Mouse (Mus musculus): ENCODE measurements around the gene Cytl1. TPM values are rescaled to one million over a fixed set of nuclear protein-coding genes. Genes with fewer than 3 reads are reported as not detected.

Gene Cytl1
- 0.24 and 0.27 TPM in 2 replicates for polyA plus RNA-seq (2015; fragmentation: Nextera tagmentation; extraction: Ambion mirVana)

DNA sequence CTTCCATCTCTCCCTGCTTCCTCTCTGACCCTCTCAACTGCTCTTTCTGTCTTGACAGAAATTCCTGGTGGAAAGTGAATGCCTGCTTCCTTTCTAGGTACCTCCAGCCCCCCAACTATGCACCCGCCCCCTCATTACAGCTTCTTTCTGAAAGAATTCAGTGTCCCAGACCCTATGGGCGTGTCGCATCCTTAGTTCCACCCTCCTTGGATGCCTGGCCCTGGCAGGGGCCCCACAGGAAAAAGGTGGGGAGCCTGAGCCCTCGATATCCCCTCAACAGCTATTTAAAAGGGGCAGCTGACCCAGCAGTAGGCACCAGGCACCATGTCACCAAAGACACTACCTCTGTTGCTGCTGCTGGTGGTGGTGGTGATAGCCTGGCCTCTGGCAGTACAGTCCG lies at the start of gene Cytl1:
Gene Cytl1 (plus strand): TSS at position 296 of the 400 bp plus-strand sequence.
- H3K9me3 ChIP-seq, result no peaks in the 10 kb centered on the region

DNA sequence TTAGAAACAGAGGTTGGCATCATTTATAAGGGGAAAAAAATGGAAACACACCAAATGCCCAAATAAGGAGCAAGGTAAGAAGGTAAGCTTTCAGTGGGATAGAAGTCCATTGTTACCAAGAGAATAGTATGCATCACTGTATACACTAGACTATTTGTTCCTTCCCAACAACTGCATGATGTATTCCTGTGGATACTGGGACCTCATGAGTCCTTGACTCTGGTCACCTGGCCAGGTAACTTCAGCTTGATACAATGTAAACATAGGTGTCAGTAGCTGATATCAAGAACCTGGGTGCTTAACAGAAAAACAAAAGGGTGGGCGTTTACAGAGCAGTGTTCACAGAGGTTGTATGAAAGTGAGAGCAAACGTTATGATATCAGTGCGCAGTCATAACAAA lies 42.6 kb upstream of the Cytl1 start:
- no peaks in the 10 kb centered on the region for H3K9me3 ChIP-seq
- H3K4me1 ChIP-seq, result peaks cover 10% of the 10 kb centered on the region; the same call in 1 of the 2 replicates
- H3K36me3 ChIP-seq (replicated peaks), result no peaks in the 10 kb centered on the region
- no peak overlapping the region for H3K27ac ChIP-seq
- no peak overlapping the region for H3K4me2 ChIP-seq
- no peak for ATAC-seq (replicated peaks)
- no peaks in the 10 kb centered on the region for H3K27me3 ChIP-seq (replicated peaks)
- H3K9ac ChIP-seq, result no peak overlapping the region
- no peak overlapping the region for H3K4me3 ChIP-seq
- 87% methylated on average over 3 of the region's 3 CpGs for WGBS

More for the DNA sequence above, at the start of gene Cytl1:
- Histone ChIP-seq H3K4me2 (no peak within 1 kb of the TSS), H3K4me1 (no peaks in the 10 kb centered on the region), H3K27me3 (replicated peaks) (no peaks in the 10 kb centered on the region), H3K36me3 (replicated peaks) (no peaks in the 10 kb centered on the region), H3K9ac (no peak within 1 kb of the TSS), H3K4me3 (no peak within 1 kb of the TSS), H3K27ac (no peak within 1 kb of the TSS)
- ATAC-seq (replicated peaks), result no peak
- WGBS, result 57% methylated on average over 5 of the region's 5 CpGs

DNA sequence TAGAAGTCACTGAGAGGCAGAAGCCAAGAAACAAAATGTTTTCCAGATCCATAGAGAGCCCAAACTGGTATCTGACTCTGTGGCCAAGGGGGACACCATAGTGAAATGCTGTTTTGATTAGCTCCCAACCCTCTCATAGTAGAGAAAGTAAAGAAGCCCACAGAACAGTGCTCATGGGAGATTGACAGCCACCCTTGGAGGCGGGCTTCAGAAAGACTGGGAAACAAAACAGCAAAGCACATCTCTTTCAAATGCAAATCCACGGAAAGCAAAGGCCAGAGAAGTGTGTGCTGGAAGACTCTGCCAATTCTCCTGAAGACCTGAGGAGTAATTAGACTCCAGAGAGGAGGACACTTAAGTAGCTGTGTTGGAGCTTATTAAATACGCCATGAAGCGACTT lies 39.5 kb upstream of the Cytl1 start:
- Histone ChIP-seq H3K36me3 (replicated peaks) (no peaks in the 10 kb centered on the region), H3K4me2 (no peak overlapping the region), H3K27ac (no peak overlapping the region), H3K4me1 (peaks cover 10% of the 10 kb centered on the region; the same call in 1 of the 2 replicates), H3K27me3 (replicated peaks) (no peaks in the 10 kb centered on the region), H3K9me3 (no peaks in the 10 kb centered on the region), H3K9ac (no peak overlapping the region), H3K4me3 (no peak overlapping the region)
- 15% methylated on average over 4 of the region's 4 CpGs for WGBS
- ATAC-seq (replicated peaks), result peak; percentile 60; the same call in 1 of the 2 replicates

DNA sequence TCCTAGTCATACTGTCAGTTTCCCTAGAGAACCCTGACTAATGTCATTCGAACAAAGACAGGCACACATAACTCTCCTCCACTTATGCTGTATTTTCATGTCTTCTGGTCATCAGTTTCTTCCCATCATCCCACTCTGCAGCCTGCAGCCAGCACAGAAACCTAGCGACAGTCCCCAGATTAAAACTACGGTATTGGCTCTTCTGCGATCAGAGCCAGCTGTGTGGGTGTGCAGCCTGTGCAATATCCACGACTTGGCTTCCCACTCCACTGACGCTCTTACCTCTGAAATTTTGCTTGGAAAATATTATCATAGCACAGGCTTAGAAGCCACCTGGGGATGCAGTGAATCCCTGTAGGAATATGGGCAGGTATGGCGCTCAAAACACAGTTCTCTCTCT lies 38.0 kb upstream of the Cytl1 start:
- Histone ChIP-seq H3K27me3 (replicated peaks) (no peaks in the 10 kb centered on the region), H3K36me3 (replicated peaks) (no peaks in the 10 kb centered on the region), H3K4me2 (no peak overlapping the region), H3K4me1 (peaks cover 10% of the 10 kb centered on the region; the same call in 1 of the 2 replicates), H3K9me3 (no peaks in the 10 kb centered on the region), H3K27ac (no peak overlapping the region), H3K9ac (no peak overlapping the region), H3K4me3 (no peak overlapping the region)
- no peak for ATAC-seq (replicated peaks)
- WGBS, result 94% methylated on average over 7 of the region's 7 CpGs

DNA sequence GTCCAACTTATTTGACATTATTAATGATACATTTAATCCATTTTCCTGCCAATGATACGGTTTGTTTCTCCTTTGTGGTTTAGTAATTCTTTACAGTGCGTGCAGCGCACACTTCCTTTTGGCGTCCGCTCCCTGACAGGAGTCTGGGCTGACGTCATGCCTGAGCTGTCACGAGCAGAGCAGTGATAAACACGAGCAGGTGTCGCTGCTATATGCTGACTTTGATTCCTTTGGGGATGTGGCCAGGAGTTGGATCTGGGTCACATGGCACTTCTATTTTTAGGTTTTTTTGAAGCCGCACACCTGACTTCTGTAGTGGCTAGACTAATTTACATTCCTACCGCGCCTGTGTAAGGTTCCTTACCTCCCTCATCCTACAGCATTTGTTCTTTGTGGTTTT lies 35.6 kb upstream of the Cytl1 start:
- Histone ChIP-seq H3K36me3 (replicated peaks) (no peaks in the 10 kb centered on the region), H3K9ac (no peak overlapping the region), H3K4me1 (peaks cover 10% of the 10 kb centered on the region; the same call in 1 of the 2 replicates), H3K9me3 (no peaks in the 10 kb centered on the region), H3K27me3 (replicated peaks) (no peaks in the 10 kb centered on the region), H3K27ac (no peak overlapping the region), H3K4me3 (no peak overlapping the region), H3K4me2 (no peak overlapping the region)
- 71% methylated on average over 12 of the region's 12 CpGs for WGBS
- peak; percentile 27; the same call in 1 of the 2 replicates for ATAC-seq (replicated peaks)

DNA sequence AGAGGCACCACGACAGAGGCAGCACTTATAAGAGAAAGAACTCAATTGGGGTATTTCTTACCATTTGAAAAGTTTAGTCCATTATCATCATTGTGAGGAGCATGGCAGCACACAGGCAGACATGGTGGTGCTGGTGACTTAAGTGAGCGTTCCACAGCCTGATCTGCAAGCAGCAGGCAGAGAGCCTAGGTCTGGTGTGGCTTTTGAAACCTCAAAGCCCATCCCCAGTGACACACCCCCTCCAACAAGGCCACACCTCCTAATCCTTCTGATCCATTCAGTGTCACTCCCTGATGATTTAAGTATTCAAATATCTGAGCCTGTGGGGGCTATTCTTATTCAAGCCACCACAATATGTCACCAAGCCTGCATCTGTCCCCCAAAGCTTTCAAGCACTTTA lies 30.4 kb upstream of the Cytl1 start:
- no peak overlapping the region for H3K9ac ChIP-seq
- 56% methylated on average over 2 of the region's 2 CpGs for WGBS
- no peak overlapping the region for H3K27ac ChIP-seq
- no peaks in the 10 kb centered on the region for H3K36me3 ChIP-seq (replicated peaks)
- H3K4me2 ChIP-seq, result no peak overlapping the region
- no peaks in the 10 kb centered on the region; the same call in 1 of the 2 replicates for H3K9me3 ChIP-seq
- no peaks in the 10 kb centered on the region for H3K27me3 ChIP-seq (replicated peaks)
- no peaks in the 10 kb centered on the region for H3K4me1 ChIP-seq
- no peak overlapping the region for H3K4me3 ChIP-seq
- ATAC-seq (replicated peaks), result no peak

DNA sequence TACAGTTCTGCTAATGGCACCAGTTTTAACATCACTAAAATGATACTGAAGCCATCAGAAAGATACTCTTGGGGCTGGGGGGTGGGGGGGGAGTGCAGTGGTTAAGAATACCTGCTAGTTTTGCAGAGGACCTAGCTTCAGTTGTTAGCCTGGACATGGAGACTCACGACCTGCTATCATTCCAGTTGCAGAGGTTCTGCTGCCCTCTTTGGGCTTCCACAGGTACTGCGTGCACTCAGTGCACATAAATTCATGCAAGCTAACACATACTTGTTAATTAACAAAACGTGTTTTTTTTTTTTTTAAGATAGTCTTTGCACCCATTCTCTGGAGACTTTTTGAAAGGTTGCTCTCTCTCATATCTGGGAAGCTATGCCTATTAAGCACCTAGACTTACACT lies 27.2 kb upstream of the Cytl1 start:
- no peak for ATAC-seq (replicated peaks)
- Histone ChIP-seq H3K27me3 (replicated peaks) (no peaks in the 10 kb centered on the region), H3K27ac (no peak overlapping the region), H3K4me2 (no peak overlapping the region), H3K4me1 (no peaks in the 10 kb centered on the region), H3K4me3 (no peak overlapping the region), H3K9me3 (no peaks in the 10 kb centered on the region; the same call in 1 of the 2 replicates), H3K36me3 (replicated peaks) (no peaks in the 10 kb centered on the region), H3K9ac (no peak overlapping the region)
- WGBS, result 70% methylated on average over 3 of the region's 3 CpGs

DNA sequence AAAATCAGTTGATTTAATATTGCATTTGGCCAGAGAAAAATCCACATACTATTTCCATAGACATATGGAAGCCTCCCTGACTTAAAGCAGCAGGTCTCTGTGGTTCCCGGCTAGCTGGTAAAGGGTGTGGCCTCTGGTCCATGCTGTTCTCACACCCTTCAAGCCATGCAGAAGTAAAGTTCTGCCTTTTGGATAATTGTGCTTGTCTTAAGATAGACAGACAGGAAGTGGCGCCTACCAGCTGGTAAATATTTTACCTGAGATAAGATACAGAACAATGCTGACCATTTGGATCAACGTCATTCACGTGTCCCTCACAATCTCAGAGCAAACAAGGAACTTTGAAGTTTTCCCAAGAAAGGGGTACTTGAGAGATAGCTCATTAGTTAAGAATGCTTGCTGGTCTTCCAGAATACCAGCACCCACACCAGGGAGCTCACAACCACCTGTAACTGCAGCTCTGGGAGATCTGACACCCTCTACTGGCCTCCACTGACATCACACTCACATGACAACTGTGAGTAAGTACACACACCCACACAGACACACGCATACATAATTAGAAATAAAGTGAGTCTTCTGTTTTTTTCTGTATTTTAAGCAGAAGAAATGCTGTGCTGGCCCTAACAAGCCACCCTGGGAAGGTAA lies 25.9 kb upstream of the Cytl1 start:
- Histone ChIP-seq H3K27ac (no peak overlapping the region), H3K27me3 (replicated peaks) (no peaks in the 10 kb centered on the region), H3K4me3 (no peak overlapping the region), H3K4me1 (peaks cover 6% of the 10 kb centered on the region; the same call in 1 of the 2 replicates), H3K4me2 (no peak overlapping the region), H3K9me3 (no peaks in the 10 kb centered on the region; the same call in 1 of the 2 replicates), H3K9ac (no peak overlapping the region), H3K36me3 (replicated peaks) (no peaks in the 10 kb centered on the region)
- ATAC-seq (replicated peaks), result no peak
- 88% methylated on average over 5 of the region's 5 CpGs for WGBS

DNA sequence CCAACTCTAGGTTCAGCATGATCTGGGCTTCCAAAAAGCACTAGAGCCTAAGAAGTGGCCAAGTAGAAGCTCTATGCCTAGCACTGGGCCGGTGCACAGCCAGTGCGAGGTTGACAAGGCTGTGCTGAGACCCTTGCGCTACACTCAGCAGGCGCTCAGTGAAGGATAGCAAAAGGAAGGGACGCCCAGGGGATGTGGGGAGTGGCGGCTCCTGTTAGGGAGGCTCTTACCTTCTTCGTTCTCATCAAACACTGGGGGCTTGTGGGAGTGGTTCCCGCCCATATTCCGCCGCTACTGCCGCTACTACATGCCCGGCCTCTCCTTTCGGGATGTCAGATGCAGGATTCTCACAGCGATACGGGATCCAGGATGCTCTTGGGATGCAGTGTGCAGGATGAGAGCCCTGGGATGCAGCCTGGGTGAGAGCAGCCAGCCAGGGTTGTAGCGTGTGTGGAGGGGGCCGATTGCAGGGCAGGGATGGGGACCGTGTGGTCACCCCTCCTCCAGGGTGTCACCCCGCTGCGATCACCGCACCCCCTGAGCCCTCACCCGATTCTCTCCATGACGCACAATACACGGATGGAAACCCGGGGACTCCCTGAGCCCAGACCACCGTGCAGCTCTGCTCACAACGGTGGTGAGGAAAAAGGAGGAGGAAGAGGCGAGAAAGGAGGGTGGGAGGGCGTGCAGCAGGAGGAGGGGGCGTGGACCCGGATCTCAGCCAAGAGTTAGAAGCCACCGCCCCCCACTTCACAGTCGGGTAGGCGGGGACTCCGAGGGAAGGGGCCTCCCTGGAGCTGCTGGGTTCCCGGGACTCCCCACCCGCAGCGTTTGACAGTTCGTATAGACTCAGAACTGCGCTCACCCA lies 18.6 kb upstream of the Cytl1 start, which contains the start of gene Stk32b:
Gene Stk32b (minus strand): TSS at position 667 of the 868 bp plus-strand sequence.
- peak within 1 kb of the TSS; percentile 67 for H3K4me3 ChIP-seq
- peaks cover 20% of the 10 kb centered on the region for H3K4me1 ChIP-seq
- ATAC-seq (replicated peaks), result peak; percentile 90
- peak within 1 kb of the TSS; percentile 82 for H3K27ac ChIP-seq
- peak within 1 kb of the TSS; percentile 77 for H3K4me2 ChIP-seq
- H3K36me3 ChIP-seq (replicated peaks), result no peaks in the 10 kb centered on the region
- H3K9me3 ChIP-seq, result no peaks in the 10 kb centered on the region
- WGBS, result under 1% methylated on average over 40 of the region's 40 CpGs
- H3K9ac ChIP-seq, result peak within 1 kb of the TSS; percentile 78
- no peaks in the 10 kb centered on the region for H3K27me3 ChIP-seq (replicated peaks)

DNA sequence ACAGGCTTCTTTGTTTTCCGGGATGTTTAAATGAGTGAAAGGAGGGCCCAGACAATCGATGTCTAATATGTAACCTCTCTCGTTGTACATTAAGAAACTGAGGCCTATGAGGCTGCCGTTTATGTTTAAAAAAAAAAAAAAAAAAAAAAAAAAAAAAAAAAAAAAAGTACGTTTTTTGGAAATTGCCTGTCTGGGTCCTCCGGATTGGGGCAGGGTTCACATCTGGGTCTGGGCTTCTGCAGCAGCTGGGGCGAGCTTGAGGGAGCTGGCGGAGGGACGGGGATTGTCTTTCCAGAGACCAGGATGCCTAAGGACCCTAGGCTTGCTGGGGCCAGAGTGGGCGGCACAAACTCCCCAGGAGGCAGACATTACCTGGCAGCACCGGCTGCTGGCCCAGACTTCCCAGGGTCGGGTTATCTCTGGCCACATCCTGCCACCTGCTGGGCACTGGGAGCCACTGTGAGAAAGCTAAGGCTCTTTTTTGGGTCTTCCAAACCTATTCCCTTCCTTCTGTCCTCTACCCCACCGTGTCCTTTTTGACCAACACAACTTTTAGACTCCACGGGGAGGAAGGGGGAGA lies 17.8 kb upstream of the Cytl1 start:
- peak; percentile 79 for ATAC-seq (replicated peaks)
- Histone ChIP-seq H3K27ac (peak overlapping the region; percentile 82), H3K4me1 (peaks cover 20% of the 10 kb centered on the region), H3K27me3 (replicated peaks) (no peaks in the 10 kb centered on the region), H3K9me3 (no peaks in the 10 kb centered on the region), H3K9ac (peak overlapping the region; percentile 78), H3K4me3 (peak overlapping the region; percentile 67), H3K36me3 (replicated peaks) (no peaks in the 10 kb centered on the region), H3K4me2 (peak overlapping the region; percentile 77)
- WGBS, result 2% methylated on average over 14 of the region's 14 CpGs

DNA sequence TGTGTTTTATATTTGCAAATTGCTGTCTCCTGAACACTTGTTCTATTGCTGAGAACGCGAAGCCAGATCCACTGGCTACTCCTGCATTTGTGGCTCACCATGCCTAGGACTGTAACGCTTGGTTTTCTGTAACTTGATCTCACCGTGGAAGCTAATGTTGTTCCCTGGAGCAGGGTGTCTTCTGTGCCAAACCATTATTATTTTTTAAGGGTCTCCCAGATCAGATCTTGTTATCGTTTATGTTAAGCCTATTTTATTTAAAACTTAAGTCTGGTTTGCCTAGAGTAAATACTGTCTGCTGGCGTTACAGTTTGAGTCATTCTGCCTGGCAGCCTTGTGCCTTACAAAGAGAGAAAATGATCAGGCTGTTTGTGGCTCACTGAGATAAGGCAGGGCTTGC lies 14.6 kb upstream of the Cytl1 start:
- Histone ChIP-seq H3K36me3 (replicated peaks) (no peaks in the 10 kb centered on the region), H3K9me3 (no peaks in the 10 kb centered on the region), H3K4me1 (peaks cover 10% of the 10 kb centered on the region; the same call in 1 of the 2 replicates), H3K9ac (no peak overlapping the region), H3K4me3 (no peak overlapping the region), H3K27ac (no peak overlapping the region), H3K4me2 (no peak overlapping the region), H3K27me3 (replicated peaks) (no peaks in the 10 kb centered on the region)
- ATAC-seq (replicated peaks), result no peak
- 27% methylated on average over 6 of the region's 6 CpGs for WGBS

DNA sequence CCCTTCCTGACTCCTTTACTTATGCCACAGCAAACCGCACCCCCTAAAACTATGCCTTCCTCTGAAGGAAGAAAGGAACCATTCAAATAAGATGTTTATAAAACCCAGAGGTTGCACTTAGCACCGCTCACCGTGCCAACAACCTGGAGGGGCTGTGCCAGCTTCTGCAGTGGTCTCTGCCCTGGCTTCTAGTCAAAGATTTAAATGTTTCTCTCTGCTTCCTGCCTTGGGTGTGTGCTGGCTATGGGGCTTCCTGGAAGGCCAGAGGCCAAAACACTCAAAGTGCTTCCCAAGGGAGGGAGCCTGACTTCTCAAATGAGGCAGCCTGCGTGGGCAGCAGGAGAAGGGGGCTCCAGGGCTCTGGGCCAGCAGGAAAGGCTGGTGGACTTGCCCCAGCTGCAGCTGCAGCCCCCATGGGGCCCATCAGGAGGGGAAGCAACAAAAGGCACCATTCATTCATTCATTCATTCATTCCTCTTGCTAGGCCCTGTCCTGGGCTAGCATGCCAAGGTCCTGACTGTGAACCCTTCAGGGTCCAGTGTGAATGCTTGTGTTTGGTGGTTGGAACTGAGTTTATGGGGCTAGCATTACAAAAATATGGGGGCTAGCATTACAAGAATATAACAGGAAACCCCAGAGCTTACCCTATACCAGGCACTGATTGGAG lies 10.0 kb upstream of the Cytl1 start:
- WGBS, result 76% methylated on average over 4 of the region's 4 CpGs
- Histone ChIP-seq H3K27ac (no peak overlapping the region), H3K4me2 (no peak overlapping the region), H3K36me3 (replicated peaks) (no peaks in the 10 kb centered on the region), H3K4me3 (no peak overlapping the region), H3K27me3 (replicated peaks) (no peaks in the 10 kb centered on the region), H3K9me3 (no peaks in the 10 kb centered on the region), H3K4me1 (0 out of 2 replicates have a peak, but pooled peaks cover 3% of the 10 kb centered on the region), H3K9ac (no peak overlapping the region)
- no peak for ATAC-seq (replicated peaks)
